Mouse (Mus musculus) heart, adult 11 months (tissue): ENCODE measurements around the gene Fam69a.
A peak's percentile ranks its signal among the peaks of the same experiment; 100 is the strongest.

Experiments
- DNase-seq: peaks from one replicate; pipeline ENCODE4 v3.0.0; 2022

Gene Fam69a

GRCm38 (mm10) chr5:107942941-107943340 is 43.9 kb downstream of the Fam69a start:
- peak; percentile 55 for DNase-seq

GRCm38 (mm10) chr5:107941222-107941621 is 45.7 kb downstream of the Fam69a start:
- peak; percentile 68 for DNase-seq

GRCm38 (mm10) chr5:107939701-107940100 is 47.2 kb downstream of the Fam69a start:
- peak; percentile 62 for DNase-seq

GRCm38 (mm10) chr5:107938886-107939285 is 48.0 kb downstream of the Fam69a start:
- peak; percentile 55 for DNase-seq

GRCm38 (mm10) chr5:107938483-107938882 is 48.4 kb downstream of the Fam69a start:
- DNase-seq: peak; percentile 3

GRCm38 (mm10) chr5:107936625-107937389 is 50.1 kb downstream of the Fam69a start:
- DNase-seq: peak; percentile 72

- DNase-seq: peak; percentile 82
Observed at GRCm38 (mm10) chr5:107934770-107935543, 51.9 kb downstream of the Fam69a start.

GRCm38 (mm10) chr5:107933202-107933974 is 53.5 kb downstream of the Fam69a start:
- DNase-seq: peak; percentile 79

- peak; percentile 71 for DNase-seq
Observed at GRCm38 (mm10) chr5:107932556-107932955, 54.3 kb downstream of the Fam69a start.

GRCm38 (mm10) chr5:107926550-107927249 is 60.2 kb downstream of the Fam69a start:
- DNase-seq: peak; percentile 87

GRCm38 (mm10) chr5:107924564-107924963 is 62.3 kb downstream of the Fam69a start:
- peak; percentile 88 for DNase-seq

GRCm38 (mm10) chr5:107922836-107923235 is 64.0 kb downstream of the Fam69a start:
- DNase-seq: peak; percentile 59

GRCm38 (mm10) chr5:107921400-107922252 is 65.3 kb downstream of the Fam69a start:
- DNase-seq: peak; percentile 71

- DNase-seq: peak; percentile 28
Observed at GRCm38 (mm10) chr5:107915280-107915679, 71.6 kb downstream of the Fam69a start.

- peak; percentile 67 for DNase-seq
Observed at GRCm38 (mm10) chr5:107911012-107911411, 75.9 kb downstream of the Fam69a start.

GRCm38 (mm10) chr5:107910084-107910616 is 76.7 kb downstream of the Fam69a start:
- peak; percentile 63 for DNase-seq

GRCm38 (mm10) chr5:107909668-107910067 is 77.2 kb downstream of the Fam69a start:
- no peak for DNase-seq

- peak; percentile 15 for DNase-seq
Observed at GRCm38 (mm10) chr5:107908514-107909110, 78.3 kb downstream of the Fam69a start.

GRCm38 (mm10) chr5:107904325-107904724 is 82.6 kb downstream of the Fam69a start:
- peak; percentile 80 for DNase-seq

- DNase-seq: no peak
Observed at GRCm38 (mm10) chr5:107901014-107901615, 85.8 kb downstream of the Fam69a start.
